Mouse (Mus musculus): ENCODE results near the gene Gpr176.

DNA sequence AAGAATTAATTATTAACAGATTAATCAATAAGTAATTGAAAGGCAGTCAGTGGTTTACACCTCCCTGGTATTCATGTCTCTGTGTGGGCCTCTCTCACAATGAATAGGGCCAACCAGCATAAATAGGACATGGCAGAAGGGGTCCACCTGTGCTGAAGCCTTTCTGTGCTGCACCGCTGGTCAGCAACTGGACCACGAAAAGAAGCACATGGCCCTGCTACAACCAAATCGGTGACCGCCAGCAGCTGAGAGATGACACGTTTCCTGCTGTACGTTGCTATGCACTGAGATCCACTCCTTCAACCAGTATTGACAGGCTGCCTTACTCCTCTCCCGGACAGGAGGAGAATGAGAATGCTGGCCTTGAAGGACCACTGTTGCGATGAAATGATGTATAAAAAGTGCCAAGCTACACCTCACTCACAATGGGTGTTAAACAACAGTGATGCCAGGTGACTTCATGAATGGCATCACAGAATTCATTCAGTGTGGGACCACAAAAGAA is 72.1 kb downstream of the Gpr176 start:
- TF ChIP-seq POLR2A (IDR thresholded peaks at IDR 0.05; ENCODE audit: insufficient read depth, low read length) (no peak), EP300 (IDR thresholded peaks at IDR 0.05; ENCODE audit: insufficient read depth, low read depth, low read length) (no peak), CTCF (IDR thresholded peaks at IDR 0.05; ENCODE audit: low read depth, low read length) (no peak)
